Mouse (Mus musculus): ENCODE measurements around the gene Fktn.

- TF ChIP-seq CTCF (IDR thresholded peaks at IDR 0.05; ENCODE audit: extremely low read depth, insufficient read length, insufficient replicate concordance, low read depth, low read length) (no peak), POLR2A (IDR thresholded peaks at IDR 0.05; ENCODE audit: low read depth, low read length) (no peak)
Measured at GRCm38 (mm10) chr4:53786851-53787250, 73.1 kb downstream of the Fktn start.

Data from small intestine, adult 2 months (tissue).